Mouse (Mus musculus) limb, embryonic 12.5 days (tissue): Measurements from ENCODE around the gene Aasdhppt. TPM values are rescaled to one million over a fixed set of nuclear protein-coding genes. Genes with fewer than 3 reads are reported as not detected.
A peak's percentile ranks its signal among the peaks of the same experiment; 100 is the strongest.

Experiments used
- ATAC-seq: fragments of 200-750 bp; cut with Nextera tagmentation; 2 replicates; pipeline ENCODE4 v1.8.0; 2017; ENCODE audit warnings: low read depth, moderate TSS enrichment; ENCODE audit not compliant: insufficient number of reproducible peaks, insufficient read depth, low FRiP score, low TSS enrichment
- H3K27ac ChIP-seq: fragments of 300-500 bp; sonication (generic); 2 replicates; pipeline ENCODE4 v1.5.1; 2016; ENCODE audit warnings: mild to moderate bottlenecking, moderate library complexity
- H3K27me3 ChIP-seq: fragments of 300-500 bp; sonication (generic); 2 replicates; pipeline ENCODE4 v1.6.1; 2016; ENCODE audit warnings: mild to moderate bottlenecking, moderate library complexity
- H3K36me3 ChIP-seq: fragments of 300-500 bp; sonication (generic); 2 replicates; pipeline ENCODE4 v1.6.1; 2016; ENCODE audit warnings: mild to moderate bottlenecking, moderate library complexity
- H3K4me1 ChIP-seq: fragments of 300-500 bp; sonication (generic); replicated peaks from 2 replicates; pipeline ENCODE4 v1.6.1; 2016
- H3K4me2 ChIP-seq: fragments of 300-500 bp; sonication (generic); 2 replicates; pipeline ENCODE4 v1.6.1; 2016; ENCODE audit warnings: mild to moderate bottlenecking, moderate library complexity
- H3K4me3 ChIP-seq: fragments of 300-500 bp; sonication (generic); replicated peaks from 2 replicates; pipeline ENCODE4 v1.5.1; 2016; ENCODE audit warnings: mild to moderate bottlenecking
- H3K9ac ChIP-seq: fragments of 300-500 bp; sonication (generic); replicated peaks from 2 replicates; pipeline ENCODE4 v1.6.1; 2016; ENCODE audit warnings: mild to moderate bottlenecking, moderate library complexity
- H3K9me3 ChIP-seq: fragments of 300-500 bp; sonication (generic); 2 replicates; pipeline ENCODE4 v1.6.1; 2016; ENCODE audit warnings: mild to moderate bottlenecking, moderate library complexity
- WGBS: fragments of 180-500 bp; shearing (Covaris S2); methylation state at CpG from one replicate; pipeline ENCODE4 v1.1.7; 2016; 5-methylcytosine and 5-hydroxymethylcytosine counted together
- microRNA-seq: library from miRNA; unstranded; fragments of <30 nt; microRNA quantifications from one replicate; pipeline ENCODE4, GENCODE M21; 2017
- polyA plus RNA-seq: library from polyadenylated mRNA; unstranded; fragments of >200 nt; fragmentation: Nextera tagmentation; extraction: Ambion mirVana; gene quantifications from 2 replicates; pipeline ENCODE4 v1.2.1, GENCODE M21; 2016

Gene Aasdhppt
- polyA plus RNA-seq, 1 experiment from 2014 or later, result 39.7 TPM

GRCm38 (mm10) chr9:4266881-4267280, 42.4 kb downstream of the Aasdhppt start:
- no peaks in the 10 kb centered on the region for H3K36me3 ChIP-seq
- no peak overlapping the region for H3K4me3 ChIP-seq
- H3K9me3 ChIP-seq, result no peaks in the 10 kb centered on the region
- no peak overlapping the region for H3K27ac ChIP-seq
- H3K4me2 ChIP-seq, result no peak overlapping the region
- no peak overlapping the region for H3K9ac ChIP-seq
- H3K27me3 ChIP-seq, result no peaks in the 10 kb centered on the region
- no peaks in the 10 kb centered on the region for H3K4me1 ChIP-seq
- 97% methylated on average over 3 of the region's 3 CpGs for WGBS
- no peak for ATAC-seq

DNA sequence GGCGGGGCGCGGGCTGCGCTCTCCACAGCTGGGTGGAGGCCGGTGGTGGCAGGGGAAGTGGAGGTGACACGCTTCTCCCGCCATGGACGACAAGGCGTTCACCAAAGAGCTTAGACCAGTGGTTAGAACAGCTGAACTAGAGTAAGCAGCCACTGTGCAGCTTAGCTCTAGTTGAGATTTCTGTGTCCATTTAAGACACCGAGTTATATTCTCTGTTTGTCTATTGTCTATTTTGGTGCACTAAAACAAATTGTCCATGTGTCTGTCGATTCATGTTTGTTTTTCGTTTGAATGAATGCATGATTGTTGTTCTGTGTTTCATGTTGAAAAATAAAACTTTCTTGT, 48.6 kb downstream of the Aasdhppt start:
- no peaks in the 10 kb centered on the region for H3K4me1 ChIP-seq
- no peaks in the 10 kb centered on the region; the same call in 1 of the 2 replicates for H3K36me3 ChIP-seq
- WGBS, result 66% methylated on average over 12 of the region's 12 CpGs
- 0 out of 2 replicates have a peak overlapping the region, but pooled peaks have one; percentile 1 for H3K4me2 ChIP-seq
- no peak overlapping the region for H3K9ac ChIP-seq
- no peak overlapping the region for H3K27ac ChIP-seq
- H3K9me3 ChIP-seq, result peaks cover 20% of the 10 kb centered on the region
- H3K4me3 ChIP-seq, result peak overlapping the region; percentile 20; the same call in 1 of the 2 replicates
- ATAC-seq, result no peak
- H3K27me3 ChIP-seq, result no peaks in the 10 kb centered on the region

DNA sequence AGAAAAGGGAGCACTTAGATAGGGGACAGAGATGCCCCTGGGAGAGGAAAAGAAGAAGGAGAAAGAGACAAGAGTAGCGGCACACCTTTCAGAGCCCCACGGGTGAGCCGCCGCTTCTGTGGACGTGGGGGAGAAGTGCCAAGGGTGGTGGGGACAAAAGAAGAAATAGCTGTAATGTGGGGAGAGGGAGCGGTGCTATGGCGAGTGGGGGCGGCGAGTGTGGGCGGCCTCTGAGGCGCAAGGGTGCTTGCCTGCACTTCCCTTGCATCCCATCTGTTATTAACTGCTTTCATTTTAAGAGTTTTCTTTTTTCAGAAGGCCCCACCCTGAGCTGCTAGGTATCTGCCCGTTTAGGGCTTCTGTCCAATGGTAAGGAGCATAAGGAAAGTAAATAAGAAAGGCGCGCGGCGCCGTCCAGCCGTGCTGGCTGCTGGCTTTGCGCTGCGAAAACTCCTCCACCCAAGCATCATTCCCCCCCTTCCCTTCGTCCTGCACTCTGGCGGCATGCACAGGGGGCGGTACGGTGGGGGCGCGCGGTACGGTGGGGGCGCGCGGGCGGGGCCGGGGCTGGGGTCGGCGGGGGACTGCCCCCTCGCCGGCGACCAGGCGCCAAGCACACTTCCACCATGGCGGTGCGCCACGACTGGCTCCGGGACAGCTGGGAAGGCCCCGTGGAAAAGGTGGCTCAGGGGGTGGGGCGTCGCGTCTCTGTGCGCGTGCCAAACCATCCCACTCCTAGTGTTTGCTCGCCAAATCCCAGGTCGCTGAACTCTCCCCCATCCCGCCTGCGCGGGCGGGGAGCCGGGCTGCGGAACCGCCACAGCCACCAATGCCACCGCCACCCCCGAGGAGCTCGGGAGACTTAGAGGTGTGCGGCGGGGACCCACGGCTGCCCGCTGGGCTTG, 49.2 kb downstream of the Aasdhppt start:
- Histone ChIP-seq H3K4me3 (peak overlapping the region; percentile 20; the same call in 1 of the 2 replicates), H3K27me3 (no peaks in the 10 kb centered on the region), H3K27ac (no peak overlapping the region), H3K9ac (no peak overlapping the region), H3K4me2 (0 out of 2 replicates have a peak overlapping the region, but pooled peaks have one; percentile 1), H3K4me1 (no peaks in the 10 kb centered on the region), H3K9me3 (peaks cover 20% of the 10 kb centered on the region), H3K36me3 (no peaks in the 10 kb centered on the region; the same call in 1 of the 2 replicates)
- 48% methylated on average over 65 of the region's 65 CpGs for WGBS
- no peak for ATAC-seq

- Histone ChIP-seq H3K9ac (no peak overlapping the region), H3K4me3 (no peak overlapping the region), H3K27ac (no peak overlapping the region), H3K27me3 (no peaks in the 10 kb centered on the region), H3K4me2 (no peak overlapping the region), H3K9me3 (peaks cover 20% of the 10 kb centered on the region), H3K4me1 (no peaks in the 10 kb centered on the region), H3K36me3 (no peaks in the 10 kb centered on the region; the same call in 1 of the 2 replicates)
- no peak for ATAC-seq
- WGBS, result 92% methylated on average over 10 of the region's 10 CpGs
These were observed 50.2 kb downstream of the Aasdhppt start for GRCm38 (mm10) chr9:4259074-4259473.

Small RNA genes lying within 50 kb of the gene (microRNA-seq; reads per million reads assigned to microRNA genes)
- gene Gm22195, result not detected

Other genes with a start within 250 kb of the Aasdhppt start
- gene Kbtbd3, start 362 bp upstream of the Aasdhppt start, polyA plus RNA-seq, result 6.9 and 7.5 TPM in 2 replicates
- gene Msantd4, start 67.1 kb upstream of the Aasdhppt start, polyA plus RNA-seq, result 58.9 and 59.0 TPM in 2 replicates